Mouse (Mus musculus): Measurements from ENCODE around the gene 9930021J03Rik. TPM values are rescaled to one million over a fixed set of nuclear protein-coding genes. Genes with fewer than 3 reads are reported as not detected.

The 9930021J03Rik gene
- polyA plus RNA-seq, 1 experiment from 2014 or later: 8.0 TPM

DNA sequence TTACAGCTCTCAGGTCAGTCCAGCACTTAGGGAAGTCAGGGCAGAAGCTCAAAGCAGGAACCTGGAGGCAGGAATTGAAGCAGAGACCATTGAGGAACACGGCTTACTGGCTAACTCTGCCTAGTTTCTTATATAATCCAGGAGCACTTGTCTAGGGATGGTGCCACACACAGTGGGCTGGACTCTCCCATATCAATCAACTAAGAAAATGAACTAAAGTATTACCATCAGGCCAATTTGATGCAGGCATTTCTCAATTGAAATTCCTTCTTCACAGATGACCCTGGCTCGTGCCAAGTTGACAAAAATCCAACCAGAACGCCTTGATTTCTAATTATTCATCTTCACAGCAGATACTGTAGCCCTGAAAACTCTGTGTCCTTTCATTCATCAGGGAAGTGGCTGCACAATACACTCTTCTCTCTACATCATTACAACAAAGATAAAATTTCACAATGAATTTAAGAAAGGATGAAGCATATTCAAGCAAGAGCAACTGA, 32.9 kb upstream of the 9930021J03Rik start:
- ATAC-seq (ENCODE audit: low read depth): no peak
- H3K9ac ChIP-seq (ENCODE audit: low read depth, low read length): no peak overlapping the region
- WGBS: 79% methylated on average over 3 of the region's 3 CpGs
- H3K9me3 ChIP-seq (ENCODE audit: control insufficient read depth, low read length): no peaks in the 10 kb centered on the region
- H3K27ac ChIP-seq (replicated peaks; ENCODE audit: low read depth, low read length): no peak overlapping the region
- peaks cover 6% of the 10 kb centered on the region; the same call in 1 of the 2 replicates for H3K4me1 ChIP-seq (ENCODE audit: control insufficient read depth, insufficient read depth, low read length)
- no peaks in the 10 kb centered on the region for H3K36me3 ChIP-seq (ENCODE audit: control insufficient read depth, insufficient read depth, low read length)
- H3K27me3 ChIP-seq (replicated peaks; ENCODE audit: control insufficient read depth, insufficient read depth, low read length): no peaks in the 10 kb centered on the region
- DNase-seq (ENCODE audit: low spot score): no peak
- no peak overlapping the region for H3K4me2 ChIP-seq (ENCODE audit: low read depth, low read length)
- H3K4me3 ChIP-seq (ENCODE audit: low read depth, low read length): no peak overlapping the region

- DNase-seq (ENCODE audit: low spot score) (no peak), ATAC-seq (ENCODE audit: low read depth) (no peak)
- no peak overlapping the region for H3K9ac ChIP-seq (ENCODE audit: low read depth, low read length)
- H3K27ac ChIP-seq (replicated peaks; ENCODE audit: low read depth, low read length): no peak overlapping the region
- H3K4me2 ChIP-seq (ENCODE audit: low read depth, low read length): no peak overlapping the region
- 52% methylated on average over 1 of the region's 1 CpGs for WGBS
- 0 out of 2 replicates have a peak, but pooled peaks cover 2% of the 10 kb centered on the region for H3K4me1 ChIP-seq (ENCODE audit: control insufficient read depth, insufficient read depth, low read length)
- no peaks in the 10 kb centered on the region for H3K27me3 ChIP-seq (replicated peaks; ENCODE audit: control insufficient read depth, insufficient read depth, low read length)
- H3K4me3 ChIP-seq (ENCODE audit: low read depth, low read length): no peak overlapping the region
- no peaks in the 10 kb centered on the region for H3K9me3 ChIP-seq (ENCODE audit: control insufficient read depth, low read length)
- no peaks in the 10 kb centered on the region for H3K36me3 ChIP-seq (ENCODE audit: control insufficient read depth, insufficient read depth, low read length)
These were observed 32.4 kb upstream of the 9930021J03Rik start for GRCm38 (mm10) chr19:29838171-29838570.

DNA sequence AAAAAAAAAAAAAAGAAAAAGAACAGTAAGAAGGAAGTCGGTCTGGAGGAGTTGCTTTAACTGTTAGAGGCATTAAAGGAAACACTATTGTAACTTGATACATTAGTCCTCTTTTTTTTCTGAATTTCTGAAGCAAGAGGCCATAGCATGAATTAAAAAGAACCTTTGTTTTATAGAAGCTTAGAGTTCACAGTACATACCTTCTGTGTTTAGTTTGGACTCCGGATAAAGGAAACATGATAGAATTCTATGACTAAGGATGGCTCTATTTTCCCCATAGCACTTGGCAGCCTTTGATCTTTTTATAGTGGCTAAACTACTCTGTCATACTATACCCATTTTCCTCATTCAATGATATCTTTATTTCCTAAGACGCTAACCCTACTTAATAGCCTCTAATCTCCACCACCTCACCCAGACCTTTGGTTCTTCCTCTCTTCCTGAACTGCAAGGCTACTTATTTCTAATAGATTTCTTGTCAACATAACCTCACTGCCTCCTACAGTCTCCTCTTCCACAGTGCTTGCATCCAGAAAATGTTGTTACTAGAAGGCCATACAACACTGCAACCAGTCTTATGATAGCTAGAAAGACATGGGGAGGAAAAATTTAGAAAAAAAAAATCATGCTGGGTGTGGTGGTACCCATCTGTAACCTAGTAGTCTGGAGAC, 29.7 kb upstream of the 9930021J03Rik start:
- H3K4me2 ChIP-seq (ENCODE audit: low read depth, low read length): no peak overlapping the region

GRCm38 (mm10) chr19:29830911-29831310, 25.1 kb upstream of the 9930021J03Rik start:
- no peaks in the 10 kb centered on the region for H3K9me3 ChIP-seq (ENCODE audit: control insufficient read depth, low read length)
- no peak overlapping the region for H3K9ac ChIP-seq (ENCODE audit: low read depth, low read length)
- no peak overlapping the region for H3K4me2 ChIP-seq (ENCODE audit: low read depth, low read length)
- H3K36me3 ChIP-seq (ENCODE audit: control insufficient read depth, insufficient read depth, low read length): no peaks in the 10 kb centered on the region
- no peak overlapping the region for H3K27ac ChIP-seq (replicated peaks; ENCODE audit: low read depth, low read length)
- DNase-seq (ENCODE audit: low spot score) (no peak), ATAC-seq (ENCODE audit: low read depth) (no peak)
- H3K27me3 ChIP-seq (replicated peaks; ENCODE audit: control insufficient read depth, insufficient read depth, low read length): no peaks in the 10 kb centered on the region
- 68% methylated on average over 2 of the region's 2 CpGs for WGBS
- no peaks in the 10 kb centered on the region for H3K4me1 ChIP-seq (ENCODE audit: control insufficient read depth, insufficient read depth, low read length)
- no peak overlapping the region for H3K4me3 ChIP-seq (ENCODE audit: low read depth, low read length)

More for the DNA sequence above, 29.7 kb upstream of the 9930021J03Rik start:
- no peak overlapping the region for H3K9ac ChIP-seq (ENCODE audit: low read depth, low read length)
- DNase-seq (ENCODE audit: low spot score): peak; percentile 63
- no peaks in the 10 kb centered on the region for H3K36me3 ChIP-seq (ENCODE audit: control insufficient read depth, insufficient read depth, low read length)
- 0 out of 2 replicates have a peak, but pooled peaks cover 2% of the 10 kb centered on the region for H3K4me1 ChIP-seq (ENCODE audit: control insufficient read depth, insufficient read depth, low read length)
- H3K9me3 ChIP-seq (ENCODE audit: control insufficient read depth, low read length): no peaks in the 10 kb centered on the region
- H3K4me3 ChIP-seq (ENCODE audit: low read depth, low read length): no peak overlapping the region
- 29% methylated on average over 3 of the region's 3 CpGs for WGBS
- peak; percentile 86 for ATAC-seq (ENCODE audit: low read depth)
- no peaks in the 10 kb centered on the region for H3K27me3 ChIP-seq (replicated peaks; ENCODE audit: control insufficient read depth, insufficient read depth, low read length)
- no peak overlapping the region for H3K27ac ChIP-seq (replicated peaks; ENCODE audit: low read depth, low read length)

DNA sequence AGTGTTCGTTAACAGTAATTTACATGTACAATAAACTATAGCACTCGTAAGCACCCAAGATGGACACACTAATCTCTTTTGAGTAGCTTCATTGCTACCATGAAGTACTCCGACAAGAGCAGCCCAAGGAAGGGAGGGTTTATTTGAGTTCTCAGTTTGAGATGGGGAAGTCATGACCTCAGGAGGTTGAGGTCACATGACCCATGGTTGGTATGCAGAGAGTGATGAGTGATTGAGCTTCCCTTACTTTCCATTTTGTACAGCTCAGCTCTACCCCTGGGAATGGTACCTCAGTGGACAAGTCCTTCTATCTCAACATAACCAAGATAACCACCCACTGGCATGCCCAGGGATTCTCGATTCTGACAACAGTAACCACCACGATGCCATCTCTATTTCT, 22.8 kb upstream of the 9930021J03Rik start:
- no peak overlapping the region for H3K9ac ChIP-seq (ENCODE audit: low read depth, low read length)
- no peak overlapping the region for H3K4me3 ChIP-seq (ENCODE audit: low read depth, low read length)
- H3K27me3 ChIP-seq (replicated peaks; ENCODE audit: control insufficient read depth, insufficient read depth, low read length): no peaks in the 10 kb centered on the region
- no peaks in the 10 kb centered on the region for H3K36me3 ChIP-seq (ENCODE audit: control insufficient read depth, insufficient read depth, low read length)
- H3K9me3 ChIP-seq (ENCODE audit: control insufficient read depth, low read length): no peaks in the 10 kb centered on the region
- ATAC-seq (ENCODE audit: low read depth): no peak
- WGBS: 75% methylated on average over 5 of the region's 5 CpGs
- no peak overlapping the region for H3K27ac ChIP-seq (replicated peaks; ENCODE audit: low read depth, low read length)
- no peak for DNase-seq (ENCODE audit: low spot score)
- H3K4me1 ChIP-seq (ENCODE audit: control insufficient read depth, insufficient read depth, low read length): no peaks in the 10 kb centered on the region
- no peak overlapping the region for H3K4me2 ChIP-seq (ENCODE audit: low read depth, low read length)

GRCm38 (mm10) chr19:29826686-29827085, 20.9 kb upstream of the 9930021J03Rik start:
- H3K9me3 ChIP-seq (ENCODE audit: control insufficient read depth, low read length): no peaks in the 10 kb centered on the region
- H3K27ac ChIP-seq (replicated peaks; ENCODE audit: low read depth, low read length): no peak overlapping the region
- no peak overlapping the region for H3K4me3 ChIP-seq (ENCODE audit: low read depth, low read length)
- DNase-seq (ENCODE audit: low spot score): peak; percentile 51
- 72% methylated on average over 1 of the region's 1 CpGs for WGBS
- H3K36me3 ChIP-seq (ENCODE audit: control insufficient read depth, insufficient read depth, low read length): no peaks in the 10 kb centered on the region
- peak; percentile 79 for ATAC-seq (ENCODE audit: low read depth)
- no peaks in the 10 kb centered on the region for H3K4me1 ChIP-seq (ENCODE audit: control insufficient read depth, insufficient read depth, low read length)
- no peaks in the 10 kb centered on the region for H3K27me3 ChIP-seq (replicated peaks; ENCODE audit: control insufficient read depth, insufficient read depth, low read length)
- no peak overlapping the region for H3K4me2 ChIP-seq (ENCODE audit: low read depth, low read length)
- H3K9ac ChIP-seq (ENCODE audit: low read depth, low read length): no peak overlapping the region

- Histone ChIP-seq H3K4me1 (ENCODE audit: control insufficient read depth, insufficient read depth, low read length) (no peaks in the 10 kb centered on the region), H3K9me3 (ENCODE audit: control insufficient read depth, low read length) (no peaks in the 10 kb centered on the region), H3K27me3 (replicated peaks; ENCODE audit: control insufficient read depth, insufficient read depth, low read length) (no peaks in the 10 kb centered on the region), H3K27ac (replicated peaks; ENCODE audit: low read depth, low read length) (no peak overlapping the region), H3K36me3 (ENCODE audit: control insufficient read depth, insufficient read depth, low read length) (no peaks in the 10 kb centered on the region), H3K9ac (ENCODE audit: low read depth, low read length) (no peak overlapping the region), H3K4me2 (ENCODE audit: low read depth, low read length) (no peak overlapping the region), H3K4me3 (ENCODE audit: low read depth, low read length) (no peak overlapping the region)
- 57% methylated on average over 2 of the region's 2 CpGs for WGBS
- DNase-seq (ENCODE audit: low spot score) (no peak), ATAC-seq (ENCODE audit: low read depth) (no peak)
These were observed 19.2 kb upstream of the 9930021J03Rik start for GRCm38 (mm10) chr19:29825003-29825402.

- Histone ChIP-seq H3K27ac (replicated peaks; ENCODE audit: low read depth, low read length) (no peak overlapping the region), H3K27me3 (replicated peaks; ENCODE audit: control insufficient read depth, insufficient read depth, low read length) (no peaks in the 10 kb centered on the region), H3K4me3 (ENCODE audit: low read depth, low read length) (no peak overlapping the region), H3K9ac (ENCODE audit: low read depth, low read length) (no peak overlapping the region), H3K9me3 (ENCODE audit: control insufficient read depth, low read length) (no peaks in the 10 kb centered on the region), H3K36me3 (ENCODE audit: control insufficient read depth, insufficient read depth, low read length) (no peaks in the 10 kb centered on the region), H3K4me1 (ENCODE audit: control insufficient read depth, insufficient read depth, low read length) (no peaks in the 10 kb centered on the region), H3K4me2 (ENCODE audit: low read depth, low read length) (no peak overlapping the region)
- WGBS: 47% methylated on average over 6 of the region's 6 CpGs
- DNase-seq (ENCODE audit: low spot score) (peak; percentile 53), ATAC-seq (ENCODE audit: low read depth) (no peak)
These were observed 18.4 kb upstream of the 9930021J03Rik start for GRCm38 (mm10) chr19:29824034-29824700.

Data from embryonic facial prominence, embryonic 14.5 days (tissue).